ENCODE assay signal across 8 mouse cellular contexts in the genomic region with DNA sequence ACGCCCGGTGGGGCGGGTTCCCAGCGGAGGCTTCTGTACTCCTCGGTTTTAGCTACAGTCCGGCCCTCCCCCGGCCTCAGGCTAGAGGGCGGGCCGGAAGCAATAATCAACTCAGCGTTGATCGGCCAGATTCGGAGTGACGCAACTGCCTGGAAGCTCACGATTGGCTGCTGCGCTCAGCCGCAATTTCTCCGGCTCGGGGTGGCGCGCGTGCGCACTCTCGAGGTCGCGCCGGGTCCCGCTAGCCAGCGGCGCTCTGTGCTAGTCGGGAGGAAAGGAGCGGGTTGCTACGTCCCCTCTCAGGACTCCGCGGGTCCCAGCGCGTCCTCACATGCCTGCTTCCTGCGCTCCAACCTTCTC. TPM values are rescaled to one million over a fixed set of nuclear protein-coding genes. Genes with fewer than 3 reads are reported as not detected.
DNase-seq lines count a peak whose midpoint lies in the region; ATAC-seq and TF ChIP-seq lines count a peak whose summit lies in the region.

Gene Tecpr1 (minus strand): TSS at position 113 of the 360 bp plus-strand sequence.

- peak; percentile 97 for ATAC-seq in kidney, embryonic 14.5 days (ENCODE audit: low FRiP score, low TSS enrichment)
- peak; percentile 91 for ATAC-seq in limb, embryonic 15.5 days (ENCODE audit: insufficient number of reproducible peaks, low FRiP score, low TSS enrichment, low read depth)

- peak within 1 kb of the TSS; percentile 96 for H3K27ac ChIP-seq in bone marrow macrophage, adult 2 months (ENCODE audit: insufficient read depth, low read depth, low read length)
- peak within 1 kb of the TSS; percentile 15; the same call in 1 of the 2 replicates for H3K27ac ChIP-seq in embryonic fibroblast, embryonic 13.5 days (ENCODE audit: insufficient read depth, low read length)
- peak within 1 kb of the TSS; percentile 55; the same call in 1 of the 2 replicates for H3K27ac ChIP-seq in kidney, embryonic 14.5 days (ENCODE audit: low read depth, low read length)
- peak within 1 kb of the TSS; percentile 82 for H3K27ac ChIP-seq in limb, embryonic 15.5 days

- no peak for TF ChIP-seq POLR2A in bone marrow macrophage, adult 2 months (IDR thresholded peaks at IDR 0.05; ENCODE audit: borderline replicate concordance, low read depth, low read length)
- peak; percentile 93 for TF ChIP-seq POLR2A in embryonic fibroblast, embryonic 13.5 days (IDR thresholded peaks at IDR 0.05; ENCODE audit: low read depth, low read length)

- peak; percentile 95 for DNase-seq in A20 (ENCODE audit: low read depth, low spot score)
- peak; percentile 95 to 97 for DNase-seq in heart, adult 9 months (ENCODE audit: low spot score in 2 of 2)
- DNase-seq in monocyte, adult 2 months (ENCODE audit: low read depth in 1 of 2, low spot score in 2 of 2), result peak; percentile 78 to 85
- peak; percentile 93 to 94 for DNase-seq in spleen, postnatal 36 days (ENCODE audit: low spot score in 2 of 2)

- no peaks in the 10 kb centered on the region for H3K27me3 ChIP-seq in kidney, embryonic 14.5 days (ENCODE audit: control insufficient read depth, insufficient read depth, low read length)
- H3K27me3 ChIP-seq in limb, embryonic 15.5 days, result no peaks in the 10 kb centered on the region

- H3K4me3 ChIP-seq in bone marrow macrophage, adult 2 months (ENCODE audit: insufficient read depth, low read length), result peak within 1 kb of the TSS; percentile 100
- H3K4me3 ChIP-seq in embryonic fibroblast, embryonic 13.5 days (ENCODE audit: insufficient read depth, low read length), result peak within 1 kb of the TSS; percentile 87
- peak within 1 kb of the TSS; percentile 81 for H3K4me3 ChIP-seq in kidney, embryonic 14.5 days (ENCODE audit: low read length)
- H3K4me3 ChIP-seq in limb, embryonic 15.5 days, result peak within 1 kb of the TSS; percentile 71

- peak within 1 kb of the TSS; percentile 79 for H3K4me2 ChIP-seq in kidney, embryonic 14.5 days (replicated peaks; ENCODE audit: low read depth, low read length)
- H3K4me2 ChIP-seq in limb, embryonic 15.5 days, result peak within 1 kb of the TSS; percentile 65

- H3K4me1 ChIP-seq in bone marrow macrophage, adult 2 months (ENCODE audit: control insufficient read depth, insufficient read depth, low read length), result peaks cover 42% of the 10 kb centered on the region
- no peaks in the 10 kb centered on the region for H3K4me1 ChIP-seq in embryonic fibroblast, embryonic 13.5 days (ENCODE audit: control insufficient read depth, insufficient read depth, low read length)
- peaks cover 7% of the 10 kb centered on the region; the same call in 1 of the 2 replicates for H3K4me1 ChIP-seq in kidney, embryonic 14.5 days (ENCODE audit: control insufficient read depth, insufficient read depth, low read length)
- H3K4me1 ChIP-seq in limb, embryonic 15.5 days, result peaks cover 19% of the 10 kb centered on the region

- no peaks in the 10 kb centered on the region; the same call in 1 of the 2 replicates for H3K36me3 ChIP-seq in kidney, embryonic 14.5 days (ENCODE audit: control insufficient read depth, insufficient read depth, low read length)
- H3K36me3 ChIP-seq in limb, embryonic 15.5 days, result no peaks in the 10 kb centered on the region

- under 1% methylated on average over 32 of the region's 37 CpGs for WGBS in kidney, embryonic 14.5 days
- under 1% methylated on average over 36 of the region's 37 CpGs for WGBS in limb, embryonic 15.5 days

- no peaks in the 10 kb centered on the region for H3K9me3 ChIP-seq in kidney, embryonic 14.5 days (ENCODE audit: control insufficient read depth, low read length)
- no peaks in the 10 kb centered on the region for H3K9me3 ChIP-seq in limb, embryonic 15.5 days

- H3K9ac ChIP-seq in kidney, embryonic 14.5 days (ENCODE audit: low read depth, low read length), result peak within 1 kb of the TSS; percentile 67
- peak within 1 kb of the TSS; percentile 58 for H3K9ac ChIP-seq in limb, embryonic 15.5 days

- no peak for TF ChIP-seq CTCF in bone marrow macrophage, adult 2 months (IDR thresholded peaks at IDR 0.05; ENCODE audit: low read depth, low read length)
- no peak for TF ChIP-seq CTCF in embryonic fibroblast, embryonic 13.5 days (IDR thresholded peaks at IDR 0.05; ENCODE audit: borderline replicate concordance, insufficient read depth, low read length)

RNA-seq across cellular contexts. Expression of gene Tecpr1, which starts in this region (rescaled TPM):
- 50.7 and 55.3 TPM in 2 replicates for polyA plus RNA-seq in bone marrow macrophage, adult 2 months (2012; ENCODE audit: insufficient read depth, insufficient read length, missing spikeins)
- 15.1 and 15.7 TPM in 2 replicates for polyA plus RNA-seq in embryonic fibroblast, embryonic 13.5 days (2011; ENCODE audit: insufficient read length, low read depth, missing spikeins)
- 13.9 and 16.4 TPM in 2 replicates for polyA plus RNA-seq in kidney, embryonic 14.5 days (2014; fragmentation: Nextera tagmentation; extraction: Ambion mirVana)
- polyA plus RNA-seq in limb, embryonic 15.5 days (2015; fragmentation: Nextera tagmentation; extraction: Ambion mirVana), result 21.7 and 23.3 TPM in 2 replicates

Comparison
In these comparisons a context has a peak if more than half of its experiments do, and no peak if none do; other contexts are left out.
1. Peak in every context shown above with its lines: DNase-seq, ATAC-seq, H3K4me3 ChIP-seq and H3K27ac ChIP-seq.
2. H3K27ac ChIP-seq: peak in every context shown above with its lines; median percentile 96 in bone marrow macrophage, adult 2 months; 82 in limb, embryonic 15.5 days; 55 in kidney, embryonic 14.5 days; 15 in embryonic fibroblast, embryonic 13.5 days.